Comparison of ENCODE assay signal across 26 mouse cellular contexts in genomic region chr15:90808236-90808635, GRCm38 (mm10).
DNase-seq lines count a peak whose midpoint lies in the region; ATAC-seq and TF ChIP-seq lines count a peak whose summit lies in the region.
"Had no signal": no experiment of that assay in that cellular context is flagged by ENCODE, and none has a peak within 500 bp of the region (broad histone marks: within the 10 kb centered on the region; RNA-seq: fewer than 3 reads in every experiment).

No protein-coding gene starts in this region.

- H3K4me3 ChIP-seq in embryonic facial prominence, embryonic 14.5 days (ENCODE audit: low read depth, low read length): no peak overlapping the region
- no peak overlapping the region for H3K4me3 ChIP-seq in embryonic facial prominence, embryonic 10.5 days
- no peak overlapping the region for H3K4me3 ChIP-seq in limb, embryonic 14.5 days (replicated peaks; ENCODE audit: low read length)
- H3K4me3 ChIP-seq in limb, embryonic 10.5 days: no peak overlapping the region
- no peak overlapping the region for H3K4me3 ChIP-seq in midbrain, embryonic 14.5 days (replicated peaks; ENCODE audit: low read depth, low read length)
- no peak overlapping the region for H3K4me3 ChIP-seq in midbrain, embryonic 10.5 days
- no peak overlapping the region for H3K4me3 ChIP-seq in heart, adult 2 months
- H3K4me3 ChIP-seq: embryonic facial prominence, embryonic 13.5 days; forebrain, embryonic 10.5 days; forebrain, embryonic 13.5 days; heart, embryonic 10.5 days; heart, embryonic 13.5 days; hindbrain, embryonic 15.5 days; intestine, embryonic 15.5 days had no signal

- no peak overlapping the region for H3K4me2 ChIP-seq in embryonic facial prominence, embryonic 14.5 days (ENCODE audit: low read depth, low read length)
- H3K4me2 ChIP-seq in limb, embryonic 14.5 days (replicated peaks; ENCODE audit: low read depth, low read length, severe bottlenecking): no peak overlapping the region
- no peak overlapping the region for H3K4me2 ChIP-seq in midbrain, embryonic 14.5 days (ENCODE audit: low read length)
- H3K4me2 ChIP-seq: embryonic facial prominence, embryonic 13.5 days; forebrain, embryonic 13.5 days; heart, embryonic 13.5 days; hindbrain, embryonic 15.5 days; intestine, embryonic 15.5 days had no signal

- intact Hi-C loops in heart, adult 2 months (cut with DNase I): no loop called here

- H3K27ac ChIP-seq in embryonic facial prominence, embryonic 14.5 days (replicated peaks; ENCODE audit: low read depth, low read length): no peak overlapping the region
- H3K27ac ChIP-seq in embryonic facial prominence, embryonic 10.5 days (replicated peaks): no peak overlapping the region
- no peak overlapping the region for H3K27ac ChIP-seq in limb, embryonic 14.5 days (replicated peaks; ENCODE audit: low read depth, low read length)
- H3K27ac ChIP-seq in limb, embryonic 10.5 days: no peak overlapping the region
- H3K27ac ChIP-seq in midbrain, embryonic 14.5 days (replicated peaks; ENCODE audit: low read depth, low read length): no peak overlapping the region
- H3K27ac ChIP-seq in midbrain, embryonic 10.5 days (replicated peaks): no peak overlapping the region
- H3K27ac ChIP-seq in heart, adult 2 months: no peak overlapping the region
- H3K27ac ChIP-seq: embryonic facial prominence, embryonic 13.5 days; forebrain, embryonic 10.5 days; forebrain, embryonic 13.5 days; heart, embryonic 10.5 days; heart, embryonic 13.5 days; hindbrain, embryonic 15.5 days; intestine, embryonic 15.5 days had no signal

- TF ChIP-seq CTCF in heart, adult 2 months (IDR thresholded peaks at IDR 0.05): no peak

- no peak for ATAC-seq in embryonic facial prominence, embryonic 14.5 days (ENCODE audit: low read depth)
- no peak for ATAC-seq in limb, embryonic 14.5 days (ENCODE audit: low FRiP score, low read depth)
- ATAC-seq in midbrain, embryonic 14.5 days (ENCODE audit: low FRiP score, low TSS enrichment): no peak
- ATAC-seq: forebrain, embryonic 13.5 days; intestine, embryonic 15.5 days had no signal

- no peaks in the 10 kb centered on the region for H3K9me3 ChIP-seq in embryonic facial prominence, embryonic 14.5 days (ENCODE audit: control insufficient read depth, low read length)
- no peaks in the 10 kb centered on the region for H3K9me3 ChIP-seq in embryonic facial prominence, embryonic 10.5 days
- no peaks in the 10 kb centered on the region; the same call in 1 of the 2 replicates for H3K9me3 ChIP-seq in limb, embryonic 14.5 days (ENCODE audit: control insufficient read depth, low read length)
- H3K9me3 ChIP-seq in limb, embryonic 10.5 days (replicated peaks): no peaks in the 10 kb centered on the region
- 0 out of 2 replicates have a peak, but pooled peaks cover 3% of the 10 kb centered on the region for H3K9me3 ChIP-seq in midbrain, embryonic 14.5 days (ENCODE audit: control insufficient read depth, low read length)
- no peaks in the 10 kb centered on the region for H3K9me3 ChIP-seq in midbrain, embryonic 10.5 days (replicated peaks)
- H3K9me3 ChIP-seq: embryonic facial prominence, embryonic 13.5 days; forebrain, embryonic 10.5 days; forebrain, embryonic 13.5 days; heart, embryonic 10.5 days; heart, embryonic 13.5 days; hindbrain, embryonic 15.5 days; intestine, embryonic 15.5 days had no signal

- no peak for TF ChIP-seq EP300 in heart, adult 2 months (IDR thresholded peaks at IDR 0.05; ENCODE audit: insufficient read depth, low read depth, low read length)

- H3K36me3 ChIP-seq in embryonic facial prominence, embryonic 14.5 days (ENCODE audit: control insufficient read depth, insufficient read depth, low read length): no peaks in the 10 kb centered on the region
- no peaks in the 10 kb centered on the region for H3K36me3 ChIP-seq in embryonic facial prominence, embryonic 10.5 days (replicated peaks)
- no peaks in the 10 kb centered on the region for H3K36me3 ChIP-seq in limb, embryonic 14.5 days (ENCODE audit: control insufficient read depth, insufficient read depth, low read length)
- H3K36me3 ChIP-seq in limb, embryonic 10.5 days: no peaks in the 10 kb centered on the region
- no peaks in the 10 kb centered on the region for H3K36me3 ChIP-seq in midbrain, embryonic 14.5 days (ENCODE audit: control insufficient read depth, insufficient read depth, low read length)
- H3K36me3 ChIP-seq in midbrain, embryonic 10.5 days: no peaks in the 10 kb centered on the region
- no peaks in the 10 kb centered on the region for H3K36me3 ChIP-seq in heart, adult 2 months (ENCODE audit: control insufficient read depth, insufficient read depth, low read length)
- H3K36me3 ChIP-seq: embryonic facial prominence, embryonic 13.5 days; forebrain, embryonic 10.5 days; G1E; heart, embryonic 10.5 days; heart, embryonic 13.5 days; hindbrain, embryonic 15.5 days; intestine, embryonic 15.5 days had no signal

- no peak for TF ChIP-seq POLR2A in limb, embryonic 14.5 days (IDR thresholded peaks at IDR 0.05; ENCODE audit: borderline replicate concordance, extremely low read depth, insufficient read depth, insufficient read length)
- no peak for TF ChIP-seq POLR2A in heart, adult 2 months (IDR thresholded peaks at IDR 0.05; ENCODE audit: insufficient read depth, low read depth, low read length)

- H3K4me1 ChIP-seq in embryonic facial prominence, embryonic 14.5 days (ENCODE audit: control insufficient read depth, insufficient read depth, low read length): no peaks in the 10 kb centered on the region
- no peaks in the 10 kb centered on the region for H3K4me1 ChIP-seq in embryonic facial prominence, embryonic 10.5 days
- 0 out of 2 replicates have a peak, but pooled peaks cover 6% of the 10 kb centered on the region for H3K4me1 ChIP-seq in limb, embryonic 14.5 days (ENCODE audit: control insufficient read depth, insufficient read depth, low read length)
- H3K4me1 ChIP-seq in limb, embryonic 10.5 days: no peaks in the 10 kb centered on the region
- no peaks in the 10 kb centered on the region for H3K4me1 ChIP-seq in midbrain, embryonic 14.5 days (ENCODE audit: control insufficient read depth, insufficient read depth, low read length)
- H3K4me1 ChIP-seq in midbrain, embryonic 10.5 days: no peaks in the 10 kb centered on the region
- H3K4me1 ChIP-seq in heart, adult 2 months (ENCODE audit: control insufficient read depth, insufficient read depth, low read length): no peaks in the 10 kb centered on the region; the same call in 1 of the 2 replicates
- H3K4me1 ChIP-seq: embryonic facial prominence, embryonic 13.5 days; forebrain, embryonic 10.5 days; forebrain, embryonic 13.5 days; hindbrain, embryonic 15.5 days; intestine, embryonic 15.5 days had no signal

- H3K9ac ChIP-seq in embryonic facial prominence, embryonic 14.5 days (ENCODE audit: low read depth, low read length): no peak overlapping the region
- H3K9ac ChIP-seq in limb, embryonic 14.5 days (ENCODE audit: low read depth, low read length, severe bottlenecking): no peak overlapping the region
- no peak overlapping the region for H3K9ac ChIP-seq in midbrain, embryonic 14.5 days (replicated peaks; ENCODE audit: low read length)
- H3K9ac ChIP-seq in heart, adult 2 months (ENCODE audit: low read depth, low read length): no peak overlapping the region
- H3K9ac ChIP-seq: embryonic facial prominence, embryonic 13.5 days; forebrain, embryonic 13.5 days; heart, embryonic 13.5 days; hindbrain, embryonic 15.5 days; intestine, embryonic 15.5 days had no signal

- no peaks in the 10 kb centered on the region for H3K27me3 ChIP-seq in embryonic facial prominence, embryonic 14.5 days (replicated peaks; ENCODE audit: control insufficient read depth, insufficient read depth, low read length)
- H3K27me3 ChIP-seq in embryonic facial prominence, embryonic 10.5 days (replicated peaks; ENCODE audit: low read depth, poor library complexity, severe bottlenecking): no peaks in the 10 kb centered on the region
- no peaks in the 10 kb centered on the region for H3K27me3 ChIP-seq in limb, embryonic 14.5 days (ENCODE audit: control insufficient read depth, insufficient read depth, low read length)
- no peaks in the 10 kb centered on the region for H3K27me3 ChIP-seq in limb, embryonic 10.5 days (ENCODE audit: low read depth, poor library complexity, severe bottlenecking)
- no peaks in the 10 kb centered on the region for H3K27me3 ChIP-seq in midbrain, embryonic 14.5 days (ENCODE audit: control insufficient read depth, insufficient read depth, low read length)
- no peaks in the 10 kb centered on the region for H3K27me3 ChIP-seq in midbrain, embryonic 10.5 days (ENCODE audit: low read depth, poor library complexity, severe bottlenecking)
- no peaks in the 10 kb centered on the region for H3K27me3 ChIP-seq in heart, adult 2 months (ENCODE audit: control insufficient read depth, insufficient read depth, low read length)
- H3K27me3 ChIP-seq: CH12.LX; embryonic facial prominence, embryonic 13.5 days; forebrain, embryonic 13.5 days; heart, embryonic 13.5 days; hindbrain, embryonic 15.5 days; intestine, embryonic 15.5 days had no signal

- DNase-seq in embryonic facial prominence, embryonic 14.5 days (ENCODE audit: low spot score): peak; percentile 66
- no peak for DNase-seq in embryonic facial prominence, embryonic 10.5 days (ENCODE audit: low spot score)
- peak; percentile 64 for DNase-seq in limb, embryonic 14.5 days (ENCODE audit: low spot score)
- DNase-seq in limb, embryonic 10.5 days (ENCODE audit: low spot score): no peak
- peak; percentile 48 for DNase-seq in midbrain, embryonic 14.5 days
- no peak for DNase-seq in midbrain, embryonic 10.5 days (ENCODE audit: low spot score)
- DNase-seq in retina, embryonic 14.5 days (ENCODE audit: low spot score): peak; percentile 17
- no peak for DNase-seq in heart, adult 2 months
- DNase-seq: adrenal gland, adult 2 months; adrenal gland, postnatal 14 days; B cell, adult 2 months; cerebellum, adult 11-12 months; cerebellum, adult 8-10 months; gastrocnemius, postnatal 25 days; heart, adult 18-20 months; heart, postnatal 14 days; heart, postnatal 4 days had no signal

- WGBS in embryonic facial prominence, embryonic 14.5 days: 75% methylated on average over 6 of the region's 6 CpGs
- 89% methylated on average over 6 of the region's 6 CpGs for WGBS in embryonic facial prominence, embryonic 10.5 days
- WGBS in limb, embryonic 14.5 days: 72% methylated on average over 6 of the region's 6 CpGs
- WGBS in limb, embryonic 10.5 days: 88% methylated on average over 6 of the region's 6 CpGs
- WGBS in midbrain, embryonic 14.5 days: 81% methylated on average over 6 of the region's 6 CpGs
- 90% methylated on average over 6 of the region's 6 CpGs for WGBS in midbrain, embryonic 10.5 days
- WGBS in heart, adult 2 months: 49% methylated on average over 6 of the region's 6 CpGs

- no peaks in the 10 kb centered on the region for H3K79me2 ChIP-seq in heart, adult 2 months (replicated peaks; ENCODE audit: control insufficient read depth, insufficient read depth, low read length)

Comparison
In these comparisons a context has a peak if more than half of its experiments do, and no peak if none do; other contexts are left out.
1. DNase-seq: peak in embryonic facial prominence, embryonic 14.5 days (single experiment), limb, embryonic 14.5 days (single experiment), midbrain, embryonic 14.5 days (single experiment) and retina, embryonic 14.5 days (single experiment); none in embryonic facial prominence, embryonic 10.5 days (single experiment), limb, embryonic 10.5 days (single experiment), midbrain, embryonic 10.5 days (single experiment) and heart, adult 2 months (0 of 2).